Mouse (Mus musculus) cerebellum, adult 2 months (tissue): Measurements from ENCODE around the gene Arhgap15. TPM values are rescaled to one million over a fixed set of nuclear protein-coding genes. Genes with fewer than 3 reads are reported as not detected.

Experiments used
- DNase-seq, 2 experiments: peaks; one replicate each; pipeline ENCODE4 v3.0.0; 2021
- H3K27ac ChIP-seq: fragments of 200-500 bp; 2 replicates; pipeline ENCODE4 v1.5.1; 2012; ENCODE audit warnings: low read length, control low read depth, inconsistent platforms; ENCODE audit not compliant: insufficient read depth
- H3K27me3 ChIP-seq: fragments of 200-500 bp; 2 replicates; pipeline ENCODE4 v1.6.1; 2012; ENCODE audit warnings: inconsistent platforms, mild to moderate bottlenecking, low read length, moderate library complexity; ENCODE audit not compliant: control insufficient read depth, insufficient read depth
- H3K4me1 ChIP-seq: fragments of 200-500 bp; 2 replicates; pipeline ENCODE4 v1.6.1; 2011; ENCODE audit warnings: low read length; ENCODE audit not compliant: control insufficient read depth, insufficient read depth
- H3K4me3 ChIP-seq: fragments of 200-500 bp; replicated peaks from 2 replicates; pipeline ENCODE3; 2011; ENCODE audit warnings: mild to moderate bottlenecking, low read depth, low read length, control low read depth; ENCODE audit not compliant: insufficient read depth
- CTCF ChIP-seq: fragments of 200-500 bp; IDR thresholded peaks from 2 replicates; pipeline ENCODE4 v1.5.1; 2011; ENCODE audit warnings: low read depth, mild to moderate bottlenecking, control low read depth, low read length, moderate library complexity, borderline replicate concordance; ENCODE audit not compliant: insufficient read depth
- POLR2A ChIP-seq: fragments of 200-500 bp; IDR thresholded peaks from 2 replicates; pipeline ENCODE4 v1.6.1; 2011; ENCODE audit warnings: low read length, control low read depth, borderline replicate concordance; ENCODE audit not compliant: insufficient read depth
- WGBS: fragments of 180-500 bp; shearing (Covaris S2); methylation state at CpG from one replicate; pipeline ENCODE4 v1.1.7; 2018; 5-methylcytosine and 5-hydroxymethylcytosine counted together
- polyA plus RNA-seq: library from polyadenylated mRNA; depleted of rRNA; stranded (reverse); fragments of >200 nt; gene quantifications from 2 replicates; pipeline ENCODE4 v1.2.3, GENCODE M21; 2012

The Arhgap15 gene
- polyA plus RNA-seq, 1 experiment, result 2.3 TPM

GRCm38 (mm10) chr2:44336720-44337354, 588.2 kb downstream of the Arhgap15 start:
- WGBS, result 73% methylated on average over 5 of the region's 5 CpGs
- no peaks in the 10 kb centered on the region; the same call in 1 of the 2 replicates for H3K27me3 ChIP-seq
- no peak overlapping the region for H3K27ac ChIP-seq
- no peak for DNase-seq
- no peak overlapping the region for H3K4me3 ChIP-seq
- TF ChIP-seq CTCF (peak; percentile 26; the same call in 1 of the 2 replicates), POLR2A (no peak)
- H3K4me1 ChIP-seq, result no peaks in the 10 kb centered on the region

- WGBS, result 97% methylated on average over 6 of the region's 6 CpGs
- DNase-seq, result no peak
- Histone ChIP-seq H3K4me3 (no peak overlapping the region), H3K27me3 (no peaks in the 10 kb centered on the region; the same call in 1 of the 2 replicates), H3K4me1 (no peaks in the 10 kb centered on the region), H3K27ac (no peak overlapping the region)
- TF ChIP-seq CTCF (no peak), POLR2A (no peak)
These were observed 589.8 kb downstream of the Arhgap15 start for GRCm38 (mm10) chr2:44338467-44338866.

DNA sequence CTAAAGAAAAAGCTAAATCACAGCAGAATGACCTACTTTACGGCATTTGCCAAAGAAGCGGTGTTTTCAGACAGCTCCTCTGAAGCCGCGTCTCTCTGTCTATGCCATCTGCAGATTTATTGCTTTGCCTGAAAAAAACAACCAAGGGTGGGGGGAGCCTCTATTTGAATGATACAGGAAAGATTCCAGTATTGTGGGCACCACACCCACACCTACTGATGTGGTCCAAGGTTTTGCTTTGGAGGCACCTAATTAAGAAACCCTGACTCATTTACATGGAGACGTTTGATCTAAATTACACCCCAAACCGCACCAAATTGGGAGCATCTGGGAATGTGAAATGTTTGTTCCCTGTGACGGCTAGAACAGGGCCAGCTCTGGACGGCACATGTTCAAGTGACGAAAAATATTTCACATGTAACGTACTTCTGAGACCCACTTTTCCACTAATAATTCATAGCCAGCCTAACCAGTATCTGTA, 592.5 kb downstream of the Arhgap15 start:
- DNase-seq, result no peak
- H3K4me1 ChIP-seq, result no peaks in the 10 kb centered on the region
- no peak overlapping the region for H3K27ac ChIP-seq
- WGBS, result 54% methylated on average over 10 of the region's 10 CpGs
- no peak overlapping the region for H3K4me3 ChIP-seq
- H3K27me3 ChIP-seq, result no peaks in the 10 kb centered on the region; the same call in 1 of the 2 replicates
- no peak for TF ChIP-seq CTCF
- TF ChIP-seq POLR2A, result no peak

DNA sequence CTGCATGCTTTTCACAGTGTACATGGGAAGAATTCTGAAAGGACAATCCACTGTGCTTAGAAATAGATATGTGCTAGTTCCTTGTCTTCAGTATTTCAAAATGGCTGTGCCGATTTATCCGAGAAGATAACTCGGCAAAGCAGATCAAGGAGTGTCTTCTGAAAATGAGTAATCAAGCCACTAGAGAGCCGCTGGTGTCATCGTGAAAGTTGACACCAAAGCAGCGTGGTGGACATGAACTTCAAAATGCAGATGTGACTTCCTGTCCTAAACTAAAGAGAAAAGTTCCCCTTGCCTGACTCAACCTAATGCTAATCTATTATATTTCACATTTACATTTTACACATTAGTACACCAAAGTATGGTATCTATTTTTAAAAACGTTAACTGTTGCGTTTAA, 596.2 kb downstream of the Arhgap15 start:
- TF ChIP-seq POLR2A, result no peak
- no peak for TF ChIP-seq CTCF
- 98% methylated on average over 8 of the region's 8 CpGs for whole genome bisulfite sequencing
- DNase-seq, result no peak
- Histone ChIP-seq H3K27me3 (no peaks in the 10 kb centered on the region; the same call in 1 of the 2 replicates), H3K4me3 (no peak overlapping the region), H3K27ac (no peak overlapping the region), H3K4me1 (no peaks in the 10 kb centered on the region)

- no peak for TF ChIP-seq CTCF
- TF ChIP-seq POLR2A, result no peak
- H3K27ac ChIP-seq, result no peak overlapping the region
- WGBS, result 93% methylated on average over 5 of the region's 5 CpGs
- no peaks in the 10 kb centered on the region for H3K4me1 ChIP-seq
- no peak overlapping the region for H3K4me3 ChIP-seq
- H3K27me3 ChIP-seq, result no peaks in the 10 kb centered on the region; the same call in 1 of the 2 replicates
- no peak for DNase-seq
These were observed 596.8 kb downstream of the Arhgap15 start for GRCm38 (mm10) chr2:44345325-44345945.

DNA sequence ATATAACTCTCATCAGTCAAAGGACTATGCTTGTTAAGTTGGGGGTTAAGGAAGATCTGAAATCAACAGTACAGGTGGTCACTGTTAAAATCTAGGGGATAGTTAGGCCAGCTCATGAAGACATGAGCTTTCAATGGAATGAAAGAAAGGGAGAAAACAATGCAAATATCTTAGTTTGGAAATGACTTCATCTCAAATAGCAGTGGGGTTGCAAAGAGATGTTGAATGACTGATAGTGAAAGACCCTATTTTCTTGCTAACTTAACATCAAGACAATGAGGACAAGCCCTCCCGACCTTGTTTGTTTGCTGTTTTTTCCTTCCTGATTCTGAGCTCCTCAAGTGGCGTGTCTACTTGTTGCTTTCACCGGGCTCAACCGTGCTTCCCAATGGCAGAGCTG, 597.6 kb downstream of the Arhgap15 start:
- no peaks in the 10 kb centered on the region for H3K4me1 ChIP-seq
- no peak overlapping the region for H3K4me3 ChIP-seq
- no peak for DNase-seq
- TF ChIP-seq CTCF (no peak), POLR2A (no peak)
- H3K27ac ChIP-seq, result no peak overlapping the region
- no peaks in the 10 kb centered on the region; the same call in 1 of the 2 replicates for H3K27me3 ChIP-seq
- WGBS, result 95% methylated on average over 4 of the region's 4 CpGs

DNA sequence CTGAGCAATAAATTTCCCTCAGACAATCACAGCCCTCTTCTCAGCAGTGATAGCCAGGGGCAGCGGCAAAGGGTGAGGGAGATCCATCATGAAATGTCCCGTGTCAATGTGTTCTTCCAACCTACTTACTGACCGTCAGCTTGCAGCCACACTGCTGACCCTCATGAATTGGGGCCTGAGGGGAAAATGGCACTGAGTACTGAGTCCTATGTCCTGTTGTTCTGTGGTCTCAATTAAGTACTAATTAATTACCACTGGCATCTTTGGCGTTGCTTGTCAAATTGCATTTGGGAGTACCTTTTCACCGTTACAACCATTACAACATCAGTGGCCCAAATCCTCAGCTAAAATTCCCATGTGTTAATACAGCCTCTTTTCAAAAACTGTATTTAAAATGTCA, 599.2 kb downstream of the Arhgap15 start:
- no peaks in the 10 kb centered on the region; the same call in 1 of the 2 replicates for H3K27me3 ChIP-seq
- H3K4me1 ChIP-seq, result no peaks in the 10 kb centered on the region
- no peak for TF ChIP-seq CTCF
- TF ChIP-seq POLR2A, result no peak
- H3K27ac ChIP-seq, result no peak overlapping the region
- DNase-seq, result no peak
- no peak overlapping the region for H3K4me3 ChIP-seq
- 81% methylated on average over 5 of the region's 5 CpGs for WGBS

DNA sequence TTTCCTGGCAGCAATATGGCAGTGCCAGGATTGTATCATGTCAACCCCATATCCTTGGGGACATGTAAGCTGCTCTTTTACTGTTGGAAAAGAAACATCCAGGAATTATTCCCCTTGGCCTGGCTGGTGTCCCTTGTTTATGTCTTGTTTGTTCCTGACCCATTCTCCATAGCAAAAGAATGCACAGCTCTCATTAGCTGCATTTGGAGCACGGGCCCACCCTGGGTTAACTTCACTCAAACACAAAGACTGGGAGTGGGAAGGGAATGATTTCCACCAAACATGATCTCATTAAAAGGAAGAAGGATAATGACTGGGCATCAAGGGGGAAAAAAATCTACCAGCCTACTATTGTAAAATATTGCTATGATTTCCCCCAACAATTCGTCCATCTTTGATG, 600.5 kb downstream of the Arhgap15 start:
- no peak overlapping the region for H3K4me3 ChIP-seq
- WGBS, result 81% methylated on average over 2 of the region's 2 CpGs
- H3K27ac ChIP-seq, result no peak overlapping the region
- H3K27me3 ChIP-seq, result no peaks in the 10 kb centered on the region; the same call in 1 of the 2 replicates
- DNase-seq, result no peak
- H3K4me1 ChIP-seq, result no peaks in the 10 kb centered on the region
- TF ChIP-seq POLR2A (no peak), CTCF (no peak)
